Mouse (Mus musculus) lung, postnatal 0 days (tissue): ENCODE data around the gene Wdtc1.
A peak's percentile ranks its signal among the peaks of the same experiment; 100 is the strongest.

Experiments used
- CTCF ChIP-seq: IDR thresholded peaks from 2 replicates; pipeline ENCODE4 v1.5.1; 2016; ENCODE audit warnings: antibody characterized with exemption, mild to moderate bottlenecking
- EP300 ChIP-seq: IDR thresholded peaks from 2 replicates; pipeline ENCODE4 v1.6.1; 2016; ENCODE audit warnings: antibody characterized with exemption, mild to moderate bottlenecking, control low read depth

DNA sequence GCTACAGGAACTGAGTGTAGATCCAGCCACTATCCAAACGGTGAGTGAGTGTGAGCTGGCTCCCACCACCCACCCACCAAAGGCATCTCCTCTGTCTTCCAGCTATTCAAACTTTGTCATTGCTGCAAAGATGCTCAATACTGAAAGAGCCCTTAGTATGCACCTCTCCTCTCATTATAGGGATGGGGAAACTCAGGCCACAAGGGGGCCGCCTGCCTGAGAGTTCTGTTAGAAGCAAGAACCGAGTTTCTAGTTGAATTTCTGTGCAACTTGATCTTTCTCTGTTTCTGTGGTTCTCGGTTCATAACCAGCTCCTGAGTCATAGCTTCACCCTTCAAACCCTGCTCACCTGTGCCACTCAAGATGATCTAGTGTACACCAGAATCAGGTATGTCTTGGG is 101.2 kb downstream of the Wdtc1 start:
- TF ChIP-seq CTCF (peak; percentile 13; the same call in 1 of the 2 replicates), EP300 (0 out of 2 replicates have a peak, but pooled peaks have one; percentile 7)
